ENCODE assay signal across 13 mouse cellular contexts in genomic region chr13:55403935-55404852, GRCm38 (mm10). TPM values are rescaled to one million over a fixed set of nuclear protein-coding genes. Genes with fewer than 3 reads are reported as not detected.
DNase-seq lines count a peak whose midpoint lies in the region; ATAC-seq lines count a peak whose summit lies in the region.
"Had no signal": no experiment of that assay in that cellular context is flagged by ENCODE, and none has a peak within 500 bp of the region (broad histone marks: within the 10 kb centered on the region; RNA-seq: fewer than 3 reads in every experiment).

No protein-coding gene starts in this region.

- H3K4me3 ChIP-seq in hindbrain, embryonic 10.5 days, result no peak overlapping the region
- no peak overlapping the region for H3K4me3 ChIP-seq in hindbrain, embryonic 16.5 days (ENCODE audit: low read length)
- H3K4me3 ChIP-seq: heart, adult 2 months; lung, embryonic 15.5 days had no signal

- intact Hi-C loops in left cerebral cortex, postnatal 14 days (cut with DNase I), result loop anchor here (2.0 kb wide), 1 partner anchor 113 kb away; no protein-coding TSS in a partner anchor

- H3K27me3 ChIP-seq in hindbrain, embryonic 10.5 days (ENCODE audit: insufficient read depth, poor library complexity, severe bottlenecking), result peaks cover 34% of the 10 kb centered on the region
- no peaks in the 10 kb centered on the region for H3K27me3 ChIP-seq in hindbrain, embryonic 16.5 days (replicated peaks; ENCODE audit: control insufficient read depth, insufficient read depth, low read length)

- WGBS in hindbrain, embryonic 10.5 days, result 76% methylated on average over 15 of the region's 15 CpGs
- WGBS in hindbrain, embryonic 16.5 days, result 65% methylated on average over 15 of the region's 15 CpGs

- no peak overlapping the region for H3K4me2 ChIP-seq in hindbrain, embryonic 16.5 days (ENCODE audit: low read length)

- H3K9ac ChIP-seq in hindbrain, embryonic 16.5 days (ENCODE audit: low read depth, low read length), result no peak overlapping the region
- H3K9ac ChIP-seq: lung, embryonic 15.5 days had no signal

- ATAC-seq in hindbrain, embryonic 16.5 days, result no peak

- peaks cover 23% of the 10 kb centered on the region for H3K4me1 ChIP-seq in hindbrain, embryonic 10.5 days (replicated peaks)
- H3K4me1 ChIP-seq in hindbrain, embryonic 16.5 days (ENCODE audit: control insufficient read depth, insufficient read depth, low read depth, low read length), result peaks cover 9% of the 10 kb centered on the region

- peak overlapping the region; percentile 25 for H3K27ac ChIP-seq in hindbrain, embryonic 10.5 days
- no peak overlapping the region for H3K27ac ChIP-seq in hindbrain, embryonic 16.5 days (ENCODE audit: low read depth, low read length)
- H3K27ac ChIP-seq: heart, adult 2 months; kidney, postnatal 0 days; lung, embryonic 15.5 days had no signal

- no peaks in the 10 kb centered on the region for H3K36me3 ChIP-seq in hindbrain, embryonic 10.5 days
- H3K36me3 ChIP-seq in hindbrain, embryonic 16.5 days (ENCODE audit: control insufficient read depth, insufficient read depth, low read length), result no peaks in the 10 kb centered on the region
- H3K36me3 ChIP-seq: lung, embryonic 15.5 days had no signal

- H3K9me3 ChIP-seq in hindbrain, embryonic 10.5 days, result no peaks in the 10 kb centered on the region
- H3K9me3 ChIP-seq in hindbrain, embryonic 16.5 days (ENCODE audit: control insufficient read depth, low read length), result no peaks in the 10 kb centered on the region
- H3K9me3 ChIP-seq: lung, embryonic 15.5 days had no signal

- no peak for DNase-seq in hindbrain, embryonic 10.5 days (ENCODE audit: low spot score)
- DNase-seq in right cerebral cortex, postnatal 25 days, result peak; percentile 59
- no peak for DNase-seq in right cerebral cortex, postnatal 14 days
- DNase-seq in left cerebral cortex, postnatal 14 days (ENCODE audit: low spot score in 2 of 2), result peak; percentile 49 to 62
- DNase-seq in telencephalon, adult 2 months (ENCODE audit: low read depth, low spot score), result peak; percentile 82
- DNase-seq in testis, postnatal 10 days (ENCODE audit: low spot score), result no peak
- no peak for DNase-seq in c-Kit-positive CD71-positive TER-119-positive erythroid progenitor cells, embryonic 14.5 days (ENCODE audit: low spot score)
- DNase-seq: heart, adult 2 months; thymus, postnatal 25 days had no signal

RNA-seq across cellular contexts. Expression of gene Slc34a1, which starts 6.2 kb away (rescaled TPM):
- polyA plus RNA-seq in hindbrain, embryonic 10.5 days (2016; fragmentation: Nextera tagmentation; extraction: Ambion mirVana), result 0.22 TPM in 1 of 2 replicates, not detected in the other
- polyA plus RNA-seq in hindbrain, embryonic 16.5 days (2015; fragmentation: Nextera tagmentation; extraction: Ambion mirVana), result 0.05 TPM in 1 of 2 replicates, not detected in the other
- under 1 TPM in 1 of 2 experiments, not detected in 1; 0.72 TPM for total RNA-seq in left cerebral cortex, postnatal 14 days (2021)
- total RNA-seq: heart, adult 2 months had no signal

RNA-seq across cellular contexts. Expression of gene Pfn3, which starts 10.8 kb away (rescaled TPM):
- not detected in 2 replicates for polyA plus RNA-seq in hindbrain, embryonic 10.5 days (2016; fragmentation: Nextera tagmentation; extraction: Ambion mirVana)
- polyA plus RNA-seq in hindbrain, embryonic 16.5 days (2015; fragmentation: Nextera tagmentation; extraction: Ambion mirVana), result 1.1 and 1.4 TPM in 2 replicates
- total RNA-seq in left cerebral cortex, postnatal 14 days (2021), result under 1 TPM in 1 of 2 experiments, not detected in 1; 0.70 TPM
- total RNA-seq: adrenal gland, adult 18-20 months; heart, adult 2 months had no signal
- polyA plus RNA-seq: heart, adult 2 months; kidney, postnatal 0 days; lung, embryonic 15.5 days had no signal

RNA-seq across cellular contexts. Expression of gene F12, which starts 22.4 kb away (rescaled TPM):
- polyA plus RNA-seq in hindbrain, embryonic 10.5 days (2016; fragmentation: Nextera tagmentation; extraction: Ambion mirVana), result 0.07 and 0.25 TPM in 2 replicates
- 0.14 and 0.38 TPM in 2 replicates for polyA plus RNA-seq in hindbrain, embryonic 16.5 days (2015; fragmentation: Nextera tagmentation; extraction: Ambion mirVana)
- under 1 TPM in 1 of 2 experiments, not detected in 1; 0.30 TPM for total RNA-seq in left cerebral cortex, postnatal 14 days (2021)
- total RNA-seq: adrenal gland, adult 18-20 months; heart, adult 2 months had no signal
- polyA plus RNA-seq: heart, adult 2 months had no signal

RNA-seq across cellular contexts. Expression of gene Rgs14, which starts 34.7 kb away (rescaled TPM):
- polyA plus RNA-seq in hindbrain, embryonic 10.5 days (2016; fragmentation: Nextera tagmentation; extraction: Ambion mirVana), result 0.44 and 0.68 TPM in 2 replicates
- 0.27 and 0.44 TPM in 2 replicates for polyA plus RNA-seq in hindbrain, embryonic 16.5 days (2015; fragmentation: Nextera tagmentation; extraction: Ambion mirVana)
- 10 to 100 TPM; 33.3 to 35.4 TPM for total RNA-seq in left cerebral cortex, postnatal 14 days (2021)

RNA-seq across cellular contexts. Expression of gene Grk6, which starts 40.7 kb away (rescaled TPM):
- 51.5 and 52.3 TPM in 2 replicates for polyA plus RNA-seq in hindbrain, embryonic 10.5 days (2016; fragmentation: Nextera tagmentation; extraction: Ambion mirVana)
- 15.8 and 25.0 TPM in 2 replicates for polyA plus RNA-seq in hindbrain, embryonic 16.5 days (2015; fragmentation: Nextera tagmentation; extraction: Ambion mirVana)
- 10 to 100 TPM; 67.5 to 67.8 TPM for total RNA-seq in left cerebral cortex, postnatal 14 days (2021)

Comparison
In these comparisons a context has a peak if more than half of its experiments do, and no peak if none do; other contexts are left out.
1. DNase-seq: peak in right cerebral cortex, postnatal 25 days (single experiment), left cerebral cortex, postnatal 14 days (2 of 2) and telencephalon, adult 2 months (single experiment); none in hindbrain, embryonic 10.5 days (single experiment), right cerebral cortex, postnatal 14 days (single experiment), testis, postnatal 10 days (single experiment) and c-Kit-positive CD71-positive TER-119-positive erythroid progenitor cells, embryonic 14.5 days (single experiment).